Mouse (Mus musculus) embryonic fibroblast, embryonic 13.5 days (primary cell): Measurements from ENCODE around the gene Mfap1b. TPM values are rescaled to one million over a fixed set of nuclear protein-coding genes. Genes with fewer than 3 reads are reported as not detected.
"Not testable (repeated sequence)": the region's sequence is repeated elsewhere in the genome, so short reads cannot be mapped to it uniquely, and the experiment has no call there.

Source experiments
- H3K27ac ChIP-seq: 2 replicates; pipeline ENCODE4 v1.5.1; 2012; ENCODE audit warnings: low read length, control low read depth, inconsistent platforms; ENCODE audit not compliant: insufficient read depth
- H3K4me1 ChIP-seq: 2 replicates; pipeline ENCODE4 v1.6.1; 2011; ENCODE audit warnings: low read length; ENCODE audit not compliant: control insufficient read depth, insufficient read depth
- H3K4me3 ChIP-seq: 2 replicates; pipeline ENCODE4 v1.5.1; 2011; ENCODE audit warnings: mild to moderate bottlenecking, control low read depth, low read length; ENCODE audit not compliant: insufficient read depth
- CTCF ChIP-seq: IDR thresholded peaks from 2 replicates; pipeline ENCODE4 v1.5.1; 2011; ENCODE audit warnings: mild to moderate bottlenecking, control low read depth, low read length, moderate library complexity, borderline replicate concordance; ENCODE audit not compliant: insufficient read depth
- POLR2A ChIP-seq: IDR thresholded peaks from 2 replicates; pipeline ENCODE4 v1.6.1; 2011; ENCODE audit warnings: low read depth, mild to moderate bottlenecking, control low read depth, low read length, moderate library complexity
- polyA plus RNA-seq: library from polyadenylated mRNA; stranded (reverse); fragments of >200 nt; gene quantifications from 2 replicates; pipeline ENCODE4 v1.2.4, GENCODE M21; 2011; ENCODE audit warnings: low read depth; ENCODE audit not compliant: missing spikeins, insufficient read length

The Mfap1b gene
- polyA plus RNA-seq, 1 experiment, result 28.7 TPM

GRCm38 (mm10) chr2:121507173-121507950 is 33.5 kb upstream of the Mfap1b start:
- Histone ChIP-seq H3K27ac (no peak overlapping the region), H3K4me1 (peaks cover 2% of the 10 kb centered on the region; the same call in 1 of the 2 replicates), H3K4me3 (peak overlapping the region; percentile 52)
- no peak for TF ChIP-seq CTCF
- TF ChIP-seq POLR2A, result no peak

- not testable (repeated sequence) for H3K27ac ChIP-seq, H3K4me1 ChIP-seq
- H3K4me3 ChIP-seq, result peak within 1 kb of the TSS; percentile 52
- peak; percentile 96 for TF ChIP-seq POLR2A
Measured at GRCm38 (mm10) chr2:121505942-121506882, 32.3 kb upstream of the Mfap1b start, which contains the start of the genes Mfap1a and Wdr76. Mfap1a (minus strand) TSS chr2:121506665. Wdr76 (plus strand) TSS chr2:121506723.

- not testable (repeated sequence) for H3K4me3 ChIP-seq, H3K4me1 ChIP-seq, H3K27ac ChIP-seq
Measured at GRCm38 (mm10) chr2:121501550-121501949, 27.7 kb upstream of the Mfap1b start.

- not testable (repeated sequence) for H3K4me1 ChIP-seq, H3K27ac ChIP-seq, H3K4me3 ChIP-seq
Measured at GRCm38 (mm10) chr2:121484403-121484802, 10.5 kb upstream of the Mfap1b start.

GRCm38 (mm10) chr2:121483576-121483975 is 9.7 kb upstream of the Mfap1b start:
- no peak overlapping the region for H3K27ac ChIP-seq
- TF ChIP-seq CTCF (no peak), POLR2A (no peak)

GRCm38 (mm10) chr2:121480916-121481315 is 7.0 kb upstream of the Mfap1b start:
- not testable (repeated sequence) for H3K27ac ChIP-seq, H3K4me1 ChIP-seq, H3K4me3 ChIP-seq

More at GRCm38 (mm10) chr2:121483576-121483975, 9.7 kb upstream of the Mfap1b start:
- Histone ChIP-seq H3K4me3 (no peak overlapping the region), H3K4me1 (no peaks in the 10 kb centered on the region)

GRCm38 (mm10) chr2:121480498-121480897 is 6.6 kb upstream of the Mfap1b start:
- H3K4me1 ChIP-seq, result no peaks in the 10 kb centered on the region
- H3K27ac ChIP-seq, result no peak overlapping the region
- TF ChIP-seq POLR2A, result no peak
- TF ChIP-seq CTCF, result peak; percentile 76; the same call in 1 of the 2 replicates
- H3K4me3 ChIP-seq, result no peak overlapping the region

- H3K4me3 ChIP-seq, result no peak overlapping the region
- TF ChIP-seq CTCF (no peak), POLR2A (no peak)
Measured at GRCm38 (mm10) chr2:121477491-121478266, 3.8 kb upstream of the Mfap1b start.

GRCm38 (mm10) chr2:121475306-121475705 is 1.4 kb upstream of the Mfap1b start:
- H3K4me1 ChIP-seq, H3K27ac ChIP-seq, H3K4me3 ChIP-seq: not testable (repeated sequence)

More at GRCm38 (mm10) chr2:121477491-121478266, 3.8 kb upstream of the Mfap1b start:
- H3K4me1 ChIP-seq, result no peaks in the 10 kb centered on the region
- H3K27ac ChIP-seq, result no peak overlapping the region

GRCm38 (mm10) chr2:121474180-121474535 is 291 bp upstream of the Mfap1b start:
- TF ChIP-seq CTCF (no peak), POLR2A (no peak)
- 0 out of 2 replicates have a peak overlapping the region, but pooled peaks have one; percentile 18 for H3K27ac ChIP-seq
- no peaks in the 10 kb centered on the region for H3K4me1 ChIP-seq
- peak overlapping the region; percentile 51 for H3K4me3 ChIP-seq

GRCm38 (mm10) chr2:121472783-121473182 is 1.1 kb downstream of the Mfap1b start:
- H3K4me1 ChIP-seq, H3K4me3 ChIP-seq, H3K27ac ChIP-seq: not testable (repeated sequence)

GRCm38 (mm10) chr2:121468982-121469381 is 4.9 kb downstream of the Mfap1b start:
- H3K27ac ChIP-seq, H3K4me3 ChIP-seq, H3K4me1 ChIP-seq: not testable (repeated sequence)
